Mouse (Mus musculus) hindbrain, embryonic 10.5 days (tissue): ENCODE data around the gene Ankrd28. TPM values are rescaled to one million over a fixed set of nuclear protein-coding genes. Genes with fewer than 3 reads are reported as not detected.
"Not testable (repeated sequence)": the region's sequence is repeated elsewhere in the genome, so short reads cannot be mapped to it uniquely, and the experiment has no call there.

ENCODE experiments used
- DNase-seq: peaks from one replicate; pipeline ENCODE4 v3.0.0-alpha.2; 2017; ENCODE audit warnings: low spot score
- H3K27ac ChIP-seq: fragments of 300-500 bp; sonication (generic); 2 replicates; pipeline ENCODE4 v1.5.1; 2016; ENCODE audit warnings: mild to moderate bottlenecking, moderate library complexity
- H3K27me3 ChIP-seq: fragments of 300-500 bp; sonication (generic); 2 replicates; pipeline ENCODE4 v1.6.1; 2016; ENCODE audit warnings: mild to moderate bottlenecking; ENCODE audit not compliant: poor library complexity, insufficient read depth, severe bottlenecking
- H3K36me3 ChIP-seq: fragments of 300-500 bp; sonication (generic); 2 replicates; pipeline ENCODE4 v1.6.1; 2016; ENCODE audit warnings: mild to moderate bottlenecking, moderate library complexity
- H3K4me1 ChIP-seq: fragments of 300-500 bp; sonication (generic); replicated peaks from 2 replicates; pipeline ENCODE4 v1.6.1; 2016; ENCODE audit warnings: mild to moderate bottlenecking
- H3K4me3 ChIP-seq: fragments of 300-500 bp; sonication (generic); 2 replicates; pipeline ENCODE4 v1.5.1; 2016; ENCODE audit warnings: mild to moderate bottlenecking, moderate library complexity
- H3K9me3 ChIP-seq: fragments of 300-500 bp; sonication (generic); 2 replicates; pipeline ENCODE4 v1.6.1; 2016; ENCODE audit warnings: mild to moderate bottlenecking, moderate library complexity
- WGBS: fragments of 180-500 bp; shearing (Covaris S2); methylation state at CpG from one replicate; pipeline ENCODE4 v1.1.7; 2016; 5-methylcytosine and 5-hydroxymethylcytosine counted together
- polyA plus RNA-seq: library from polyadenylated mRNA; unstranded; fragments of >200 nt; fragmentation: Nextera tagmentation; extraction: Ambion mirVana; gene quantifications from 2 replicates; pipeline ENCODE4 v1.2.1, GENCODE M21; 2016

The Ankrd28 gene
- 7.7 and 9.1 TPM in 2 replicates for polyA plus RNA-seq

DNA sequence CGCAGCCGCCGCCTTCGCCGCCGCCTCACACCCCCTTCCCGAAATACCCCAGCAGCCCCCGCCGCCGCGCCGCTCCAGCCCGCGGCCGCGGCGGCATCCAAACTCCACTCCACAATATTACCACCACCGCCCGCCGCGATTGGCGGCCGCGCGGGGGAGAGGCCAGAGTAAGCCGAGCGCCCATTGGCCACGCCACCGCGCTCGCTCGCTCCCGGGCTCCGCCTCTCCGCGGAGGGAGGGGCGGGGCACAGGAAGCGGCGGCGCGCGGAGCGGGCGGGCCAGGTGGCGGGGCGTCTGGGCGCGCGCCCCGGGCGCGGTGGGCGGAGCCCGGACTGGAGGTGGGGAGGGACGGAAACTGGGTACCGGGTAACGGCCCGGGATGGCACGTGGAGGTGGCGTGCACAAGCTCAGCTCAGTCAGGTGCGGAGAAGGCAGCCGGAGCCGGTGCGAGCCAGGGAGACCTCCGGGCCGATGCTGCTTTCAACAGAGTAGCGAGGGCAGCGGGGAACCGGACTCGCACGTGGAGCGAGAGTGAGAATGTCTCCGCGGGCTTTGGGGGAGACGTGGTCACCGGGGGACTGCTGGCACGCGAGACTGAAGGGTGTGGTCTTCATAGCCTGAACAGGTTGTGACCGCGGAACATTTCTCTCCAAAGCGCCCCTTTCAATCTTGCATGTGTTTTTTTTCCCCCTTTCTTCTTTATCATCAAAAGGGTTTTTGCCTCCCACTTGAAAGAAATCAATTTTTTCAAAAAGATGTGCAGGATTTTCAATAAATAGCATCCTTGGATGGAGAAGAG, at the start of gene Ankrd28:
Gene Ankrd28, minus strand, starts transcription at position 81 of the 799 bp plus-strand sequence.
- H3K9me3 ChIP-seq = no peaks in the 10 kb centered on the region
- under 1% methylated on average over 81 of the region's 81 CpGs for WGBS
- H3K27ac ChIP-seq = peak within 1 kb of the TSS; percentile 94
- H3K36me3 ChIP-seq = no peaks in the 10 kb centered on the region
- peak within 1 kb of the TSS; percentile 97 for H3K4me3 ChIP-seq
- peak; percentile 92 for DNase-seq
- peaks cover 29% of the 10 kb centered on the region; the same call in 1 of the 2 replicates for H3K4me1 ChIP-seq
- H3K27me3 ChIP-seq = no peaks in the 10 kb centered on the region

DNA sequence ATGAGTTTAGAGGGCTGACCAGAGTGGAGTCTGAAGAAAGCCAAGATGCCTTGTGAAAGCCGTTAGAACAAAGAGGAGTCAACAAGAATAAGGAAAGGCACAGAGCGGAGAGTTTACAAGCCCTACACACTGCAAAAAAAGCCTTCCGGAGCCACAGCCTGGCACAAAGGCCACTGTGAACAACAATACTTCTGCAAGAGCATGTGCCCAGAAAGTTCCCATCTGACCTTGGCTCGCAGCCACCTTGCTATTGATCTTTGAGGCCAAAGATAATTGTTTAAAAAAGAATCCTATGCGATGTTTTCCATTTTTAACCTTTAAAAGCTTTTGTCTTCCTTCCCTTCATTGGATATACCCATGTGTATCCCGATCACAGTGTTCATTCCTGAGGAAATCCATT, 49.0 kb upstream of the Ankrd28 start:
- no peaks in the 10 kb centered on the region for H3K9me3 ChIP-seq
- no peak overlapping the region for H3K4me3 ChIP-seq
- WGBS = 89% methylated on average over 6 of the region's 6 CpGs
- no peak overlapping the region for H3K27ac ChIP-seq
- no peaks in the 10 kb centered on the region for H3K36me3 ChIP-seq
- H3K27me3 ChIP-seq = no peaks in the 10 kb centered on the region
- H3K4me1 ChIP-seq = no peaks in the 10 kb centered on the region
- DNase-seq = no peak

DNA sequence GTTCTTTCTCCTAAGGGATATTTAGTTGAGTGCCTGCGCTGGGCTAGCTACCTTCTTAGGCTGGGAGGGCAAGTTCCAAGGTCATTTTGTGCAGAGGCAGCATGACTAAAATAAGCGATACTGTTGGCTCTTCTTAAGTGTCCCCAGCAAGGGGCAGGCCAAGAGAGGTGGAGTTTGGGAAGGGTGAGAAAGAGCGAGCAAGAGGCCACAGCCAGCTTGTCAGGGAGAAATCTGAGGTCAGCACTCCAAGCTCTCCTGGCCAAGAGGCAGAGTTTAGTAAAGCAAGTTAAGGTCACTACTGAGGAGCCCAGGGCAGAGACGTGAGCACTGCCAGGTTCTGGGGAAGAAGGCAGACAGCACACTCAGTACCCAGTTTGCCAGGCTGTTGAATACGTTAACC, 41.7 kb upstream of the Ankrd28 start:
- no peaks in the 10 kb centered on the region for H3K4me1 ChIP-seq
- H3K36me3 ChIP-seq = no peaks in the 10 kb centered on the region
- peaks cover under 1% of the 10 kb centered on the region; the same call in 1 of the 2 replicates for H3K9me3 ChIP-seq
- H3K27ac ChIP-seq = no peak overlapping the region
- no peak for DNase-seq
- H3K27me3 ChIP-seq = no peaks in the 10 kb centered on the region
- 79% methylated on average over 5 of the region's 5 CpGs for WGBS
- no peak overlapping the region for H3K4me3 ChIP-seq

DNA sequence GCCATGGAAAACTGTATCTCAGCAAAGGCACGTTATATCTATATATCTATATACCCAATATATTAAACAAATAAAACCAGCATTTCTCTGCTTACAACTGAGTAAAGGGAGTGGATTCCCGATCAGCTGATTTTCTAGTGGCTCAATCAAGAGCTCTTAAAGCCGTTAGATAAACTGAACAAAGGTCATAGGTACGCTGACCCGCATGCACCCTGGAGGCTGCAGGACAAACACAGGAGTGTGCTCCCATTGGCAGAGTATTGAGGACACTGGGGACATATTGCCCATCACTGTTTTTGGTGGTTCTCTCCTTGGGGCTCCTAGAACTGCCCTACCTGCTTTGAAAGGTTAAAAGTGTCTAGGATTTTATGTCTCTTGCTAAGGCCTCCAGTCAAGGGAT, 40.0 kb upstream of the Ankrd28 start:
- Histone ChIP-seq H3K36me3 (no peaks in the 10 kb centered on the region), H3K9me3 (peaks cover 16% of the 10 kb centered on the region), H3K27me3 (no peaks in the 10 kb centered on the region), H3K4me1 (no peaks in the 10 kb centered on the region), H3K27ac (no peak overlapping the region), H3K4me3 (no peak overlapping the region)
- WGBS = 83% methylated on average over 5 of the region's 5 CpGs
- DNase-seq = no peak

DNA sequence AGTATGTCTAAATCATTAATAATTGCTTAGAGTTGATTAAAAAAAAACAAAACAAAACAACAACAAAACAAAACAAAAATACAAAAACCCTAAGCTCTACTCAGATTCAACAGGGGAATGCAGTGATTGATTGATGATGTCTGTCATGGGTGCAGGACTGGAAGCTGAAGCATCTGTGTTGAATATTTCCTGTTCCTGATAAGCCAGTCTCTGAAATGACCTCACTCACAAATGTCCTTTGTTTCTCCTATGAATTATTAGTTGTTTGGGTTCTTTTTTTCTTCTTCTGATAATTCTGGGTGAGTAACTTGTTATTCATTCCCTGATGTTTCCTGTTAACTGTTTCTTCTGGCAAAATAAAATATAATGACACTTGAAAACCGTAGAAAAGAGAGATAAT, 38.1 kb upstream of the Ankrd28 start:
- Histone ChIP-seq H3K36me3 (no peaks in the 10 kb centered on the region), H3K27ac (no peak overlapping the region), H3K9me3 (peaks cover 29% of the 10 kb centered on the region), H3K4me1 (no peaks in the 10 kb centered on the region), H3K27me3 (no peaks in the 10 kb centered on the region), H3K4me3 (no peak overlapping the region)
- WGBS = 89% methylated on average over 1 of the region's 1 CpGs
- DNase-seq = no peak

DNA sequence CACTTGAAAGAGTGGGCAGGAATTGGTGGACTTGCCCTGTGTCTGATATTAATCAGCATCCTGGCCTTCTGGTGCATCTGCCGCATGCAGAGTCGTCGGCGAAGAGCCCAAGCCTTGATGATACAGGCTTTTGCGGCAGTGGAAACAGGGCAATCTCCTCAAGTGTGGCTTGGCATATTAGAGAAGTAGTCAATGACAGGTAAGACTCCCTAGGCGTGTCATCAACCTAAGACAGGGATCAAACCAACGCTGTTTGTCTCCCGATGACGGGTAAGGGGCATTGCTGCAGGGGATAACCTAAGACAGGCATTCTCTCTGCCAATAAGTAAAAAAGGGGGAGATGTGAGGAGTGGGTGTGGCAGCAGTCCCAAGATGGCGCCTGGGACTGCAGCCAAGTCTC, 35.9 kb upstream of the Ankrd28 start:
- not testable (repeated sequence) for H3K27ac ChIP-seq, H3K36me3 ChIP-seq, H3K27me3 ChIP-seq, H3K4me3 ChIP-seq, H3K4me1 ChIP-seq, DNase-seq
- H3K9me3 ChIP-seq = peaks cover 43% of the 10 kb centered on the region
- 95% methylated on average over 10 of the region's 10 CpGs for WGBS

DNA sequence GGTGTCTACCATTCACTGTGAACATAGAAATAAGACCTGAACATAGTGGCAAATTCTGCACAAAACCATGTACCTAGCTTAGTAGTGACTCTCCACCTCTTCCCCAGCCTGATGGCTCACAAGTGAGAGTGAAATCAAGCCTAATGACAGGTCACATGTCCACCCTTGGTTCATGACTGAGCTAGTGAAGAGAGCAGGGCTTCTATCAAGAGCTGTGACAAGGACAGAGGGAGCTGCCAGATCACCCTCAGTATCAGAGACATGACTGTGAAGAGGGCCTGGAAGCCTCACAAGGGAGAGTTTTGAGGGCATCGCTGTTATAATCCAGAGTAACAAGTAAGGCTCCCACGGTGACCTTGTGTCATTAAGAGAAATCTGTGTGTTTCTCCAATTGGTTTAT, 28.2 kb upstream of the Ankrd28 start:
- Histone ChIP-seq H3K9me3 (peaks cover 14% of the 10 kb centered on the region), H3K36me3 (no peaks in the 10 kb centered on the region), H3K4me1 (no peaks in the 10 kb centered on the region; the same call in 1 of the 2 replicates), H3K4me3 (no peak overlapping the region), H3K27me3 (no peaks in the 10 kb centered on the region), H3K27ac (no peak overlapping the region)
- WGBS = 92% methylated on average over 2 of the region's 2 CpGs
- no peak for DNase-seq

DNA sequence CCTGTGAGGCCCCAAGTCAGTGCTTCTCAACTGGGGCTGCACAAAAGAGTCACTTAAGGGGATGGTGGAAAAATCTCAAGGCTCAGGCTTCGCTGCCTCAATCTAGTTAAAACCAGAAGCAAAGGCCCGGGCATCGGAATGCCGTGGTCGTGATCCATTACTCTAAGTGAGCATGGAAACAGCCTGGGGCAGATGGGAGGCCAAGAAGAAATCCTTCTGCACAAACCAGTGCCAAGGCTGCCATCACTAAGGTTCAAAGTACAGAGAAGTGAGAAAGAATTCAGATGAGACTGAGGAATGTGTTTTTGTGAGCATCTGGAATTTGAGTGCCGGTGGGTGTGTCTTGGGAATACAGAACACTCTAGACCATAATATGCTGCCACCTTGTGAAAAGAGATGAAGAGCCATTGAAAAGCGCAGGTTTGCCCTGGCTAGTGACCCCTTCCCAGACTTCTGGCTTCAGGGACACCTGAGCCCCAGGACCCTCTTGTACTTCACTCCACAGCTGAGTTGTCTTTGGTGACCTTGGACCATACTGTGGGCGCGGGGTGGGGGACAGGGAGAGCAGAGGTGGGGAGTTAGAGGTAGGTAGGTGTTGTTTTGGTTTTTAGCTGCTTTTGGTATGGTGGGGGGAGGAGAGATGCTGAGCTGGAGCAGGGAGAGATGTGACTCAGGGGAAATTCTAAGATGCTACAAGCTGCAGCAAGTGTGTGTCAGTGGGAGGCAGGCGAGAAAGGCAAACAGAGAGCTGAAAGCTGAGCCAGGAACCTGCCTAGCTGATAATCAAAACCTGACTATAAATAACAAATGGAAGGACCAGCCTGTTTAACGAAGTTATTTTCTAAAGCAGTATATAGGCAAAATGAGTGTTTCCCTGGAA, 26.9 kb upstream of the Ankrd28 start:
- Histone ChIP-seq H3K27ac (no peak overlapping the region), H3K36me3 (no peaks in the 10 kb centered on the region), H3K9me3 (peaks cover 9% of the 10 kb centered on the region), H3K27me3 (no peaks in the 10 kb centered on the region), H3K4me1 (no peaks in the 10 kb centered on the region; the same call in 1 of the 2 replicates), H3K4me3 (no peak overlapping the region)
- no peak for DNase-seq
- WGBS = 72% methylated on average over 11 of the region's 11 CpGs

DNA sequence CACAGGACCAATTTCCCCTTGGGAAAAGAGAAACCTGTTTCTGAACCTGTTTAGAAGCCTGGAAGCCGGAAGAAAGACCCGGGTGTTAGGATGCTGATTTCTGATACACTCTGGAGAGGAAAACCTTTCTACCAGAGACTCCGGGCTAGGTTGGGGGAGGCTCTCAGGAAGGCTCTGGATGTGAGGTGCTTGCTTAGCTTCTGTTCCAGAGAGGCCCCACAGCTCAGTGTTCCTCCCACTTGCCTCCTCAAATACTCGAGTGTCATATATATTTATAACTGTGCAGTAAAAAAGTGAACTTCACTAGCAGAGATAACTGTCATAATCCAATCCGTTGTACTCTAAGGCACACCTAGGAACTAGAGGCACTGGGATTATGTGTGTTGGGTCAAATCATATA, 25.6 kb upstream of the Ankrd28 start:
- 84% methylated on average over 5 of the region's 5 CpGs for WGBS
- H3K4me1 ChIP-seq = no peaks in the 10 kb centered on the region; the same call in 1 of the 2 replicates
- no peaks in the 10 kb centered on the region for H3K27me3 ChIP-seq
- no peak overlapping the region for H3K27ac ChIP-seq
- H3K4me3 ChIP-seq = no peak overlapping the region
- no peak for DNase-seq
- no peaks in the 10 kb centered on the region for H3K9me3 ChIP-seq
- H3K36me3 ChIP-seq = no peaks in the 10 kb centered on the region

DNA sequence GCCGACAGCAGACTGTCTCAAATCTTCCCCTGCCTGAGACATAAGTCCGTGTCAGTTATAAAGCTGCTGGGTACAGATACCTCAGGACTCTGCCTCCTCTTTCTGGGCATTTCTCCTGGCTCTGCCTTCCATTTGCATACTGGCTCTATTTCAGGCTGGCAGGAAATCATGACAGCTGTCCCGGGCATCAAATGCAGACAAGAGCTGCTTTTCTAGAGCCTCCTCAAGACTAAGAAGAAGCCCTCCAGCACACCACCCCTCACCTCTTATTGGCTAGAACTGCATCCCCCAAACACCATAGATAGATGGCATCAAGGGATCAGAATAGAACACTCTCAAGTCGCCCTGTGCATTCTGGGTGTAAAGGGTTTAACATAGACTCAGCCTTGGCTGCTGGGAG, 24.2 kb upstream of the Ankrd28 start:
- no peak for DNase-seq
- Histone ChIP-seq H3K9me3 (no peaks in the 10 kb centered on the region), H3K4me1 (no peaks in the 10 kb centered on the region; the same call in 1 of the 2 replicates), H3K27ac (no peak overlapping the region), H3K27me3 (no peaks in the 10 kb centered on the region), H3K36me3 (no peaks in the 10 kb centered on the region), H3K4me3 (no peak overlapping the region)
- 79% methylated on average over 4 of the region's 4 CpGs for WGBS

DNA sequence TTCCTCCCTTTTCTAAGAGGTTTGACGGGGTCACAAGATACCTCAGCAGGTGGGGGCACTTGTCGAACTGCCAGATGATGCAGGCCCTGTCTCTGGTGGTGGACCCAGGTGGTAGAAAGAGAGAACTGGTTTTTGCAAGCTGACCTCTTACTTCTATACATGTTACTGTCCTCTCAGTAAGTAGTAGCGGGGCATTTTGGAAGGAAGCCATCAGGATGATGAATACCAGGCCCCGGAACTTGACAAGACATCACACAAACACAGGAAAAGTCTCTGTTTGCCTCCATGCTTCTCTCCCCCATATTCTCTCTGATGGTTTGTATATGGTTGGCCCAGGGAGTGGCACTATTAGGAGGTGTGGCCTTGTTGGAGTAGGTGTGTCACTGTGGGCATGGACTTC, 13.1 kb upstream of the Ankrd28 start:
- H3K27ac ChIP-seq = no peak overlapping the region
- H3K4me1 ChIP-seq = no peaks in the 10 kb centered on the region
- WGBS = 89% methylated on average over 4 of the region's 4 CpGs
- no peak overlapping the region for H3K4me3 ChIP-seq
- 0 out of 2 replicates have a peak, but pooled peaks cover 5% of the 10 kb centered on the region for H3K9me3 ChIP-seq
- H3K36me3 ChIP-seq = no peaks in the 10 kb centered on the region
- no peaks in the 10 kb centered on the region for H3K27me3 ChIP-seq
- no peak for DNase-seq

DNA sequence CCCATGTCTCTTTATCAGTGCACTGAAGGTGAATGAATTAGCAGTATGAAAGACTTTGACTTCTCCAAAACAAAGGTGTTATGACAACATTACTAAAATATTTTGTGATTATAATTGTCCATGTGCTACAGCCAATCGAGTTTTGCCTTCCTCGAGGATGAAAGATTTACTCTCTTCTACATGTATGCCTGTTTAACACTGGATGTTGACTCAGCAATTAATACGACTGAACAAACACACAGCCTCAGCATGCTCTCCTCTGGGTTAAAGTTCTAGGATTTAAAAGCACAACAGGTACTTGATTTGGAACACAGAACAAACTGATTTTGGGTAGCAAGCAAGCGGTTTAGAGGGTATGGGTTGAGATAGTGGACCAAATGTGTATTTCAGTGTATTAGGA, 1.6 kb upstream of the Ankrd28 start:
- H3K4me1 ChIP-seq = peaks cover 26% of the 10 kb centered on the region; the same call in 1 of the 2 replicates
- no peak overlapping the region for H3K4me3 ChIP-seq
- DNase-seq = no peak
- H3K27me3 ChIP-seq = no peaks in the 10 kb centered on the region
- H3K27ac ChIP-seq = no peak overlapping the region
- H3K9me3 ChIP-seq = peaks cover 10% of the 10 kb centered on the region
- H3K36me3 ChIP-seq = no peaks in the 10 kb centered on the region
- WGBS = 73% methylated on average over 4 of the region's 4 CpGs

DNA sequence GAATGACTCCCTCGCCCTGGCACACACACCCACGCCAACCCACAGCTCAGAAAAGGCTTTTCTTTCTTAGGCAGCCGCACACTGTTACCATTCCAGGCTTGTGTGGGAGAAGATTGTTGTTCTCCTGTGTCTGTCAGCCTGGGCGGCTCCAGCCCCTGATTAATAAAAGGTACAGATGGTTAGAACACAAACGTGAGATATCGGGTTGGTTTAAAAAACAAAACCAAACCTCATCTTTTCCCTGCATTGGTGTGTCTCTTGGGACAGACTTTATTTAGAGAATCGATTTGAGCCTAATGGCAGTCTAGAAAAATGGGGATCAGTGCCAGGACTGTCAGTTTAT, 890 bp upstream of the Ankrd28 start:
- WGBS = 9% methylated on average over 7 of the region's 7 CpGs
- H3K4me3 ChIP-seq = peak overlapping the region; percentile 97
- peaks cover 4% of the 10 kb centered on the region; the same call in 1 of the 2 replicates for H3K9me3 ChIP-seq
- H3K36me3 ChIP-seq = no peaks in the 10 kb centered on the region
- H3K4me1 ChIP-seq = peaks cover 29% of the 10 kb centered on the region; the same call in 1 of the 2 replicates
- no peaks in the 10 kb centered on the region for H3K27me3 ChIP-seq
- peak overlapping the region; percentile 94 for H3K27ac ChIP-seq
- DNase-seq = peak; percentile 10
